Mouse (Mus musculus) embryo, embryonic 11 days (tissue): ENCODE data around the gene A2ml1.

Experiments used
- DNase-seq: peaks from one replicate; pipeline ENCODE4 v3.0.0-alpha.2; 2015

A2ml1 gene

GRCm38 (mm10) chr6:128549463-128550452 is 31.6 kb downstream of the A2ml1 start:
- no peak for DNase-seq

- DNase-seq, result no peak
Measured at GRCm38 (mm10) chr6:128548532-128548931, 32.9 kb downstream of the A2ml1 start.

- DNase-seq, result no peak
Measured at GRCm38 (mm10) chr6:128545402-128545801, 36.0 kb downstream of the A2ml1 start.

- DNase-seq, result no peak
Measured at GRCm38 (mm10) chr6:128543226-128543625, 38.2 kb downstream of the A2ml1 start.

- no peak for DNase-seq
Measured at GRCm38 (mm10) chr6:128535250-128535649, 46.2 kb downstream of the A2ml1 start.

- DNase-seq, result no peak
Measured at GRCm38 (mm10) chr6:128533296-128533695, 48.1 kb downstream of the A2ml1 start.

GRCm38 (mm10) chr6:128532701-128533100 is 48.7 kb downstream of the A2ml1 start:
- no peak for DNase-seq

GRCm38 (mm10) chr6:128528491-128528890 is 52.9 kb downstream of the A2ml1 start:
- DNase-seq, result no peak

GRCm38 (mm10) chr6:128527110-128527509 is 54.3 kb downstream of the A2ml1 start:
- DNase-seq, result no peak

GRCm38 (mm10) chr6:128526601-128527000 is 54.8 kb downstream of the A2ml1 start, which contains the start of gene Pzp:
Gene Pzp (minus strand): TSS chr6:128526720.
- DNase-seq, result no peak

GRCm38 (mm10) chr6:128525801-128526200 is 55.6 kb downstream of the A2ml1 start:
- no peak for DNase-seq

- DNase-seq, result no peak
Measured at GRCm38 (mm10) chr6:128523360-128523759, 58.0 kb downstream of the A2ml1 start.

- no peak for DNase-seq
Measured at GRCm38 (mm10) chr6:128519159-128519558, 62.2 kb downstream of the A2ml1 start.

- no peak for DNase-seq
Measured at GRCm38 (mm10) chr6:128505676-128506236, 75.7 kb downstream of the A2ml1 start.

- no peak for DNase-seq
Measured at GRCm38 (mm10) chr6:128504743-128505142, 76.7 kb downstream of the A2ml1 start.

GRCm38 (mm10) chr6:128495346-128495745 is 86.1 kb downstream of the A2ml1 start:
- DNase-seq, result no peak

- DNase-seq, result no peak
Measured at GRCm38 (mm10) chr6:128494646-128495331, 86.6 kb downstream of the A2ml1 start.

- no peak for DNase-seq
Measured at GRCm38 (mm10) chr6:128491916-128492315, 89.5 kb downstream of the A2ml1 start.

- DNase-seq, result no peak
Measured at GRCm38 (mm10) chr6:128490141-128490540, 91.3 kb downstream of the A2ml1 start.
